Mouse (Mus musculus) neural tube, embryonic 13.5 days (tissue): ENCODE measurements around the gene Coa4. TPM values are rescaled to one million over a fixed set of nuclear protein-coding genes. Genes with fewer than 3 reads are reported as not detected.
A peak's percentile ranks its signal among the peaks of the same experiment; 100 is the strongest.

ENCODE experiments used
- ATAC-seq: fragments of 200-750 bp; cut with Nextera tagmentation; 2 replicates; pipeline ENCODE4 v1.8.0; 2017; ENCODE audit warnings: low read depth, mild to moderate bottlenecking, moderate TSS enrichment, moderate library complexity
- H3K27ac ChIP-seq: fragments of 300-500 bp; sonication (generic); replicated peaks from 2 replicates; pipeline ENCODE4 v1.5.1; 2015; ENCODE audit warnings: moderate library complexity, mild to moderate bottlenecking, inconsistent platforms
- H3K27me3 ChIP-seq: fragments of 300-500 bp; sonication (generic); 2 replicates; pipeline ENCODE4 v1.6.1; 2015; ENCODE audit warnings: mild to moderate bottlenecking, inconsistent platforms
- H3K36me3 ChIP-seq: fragments of 300-500 bp; sonication (generic); 2 replicates; pipeline ENCODE4 v1.6.1; 2015; ENCODE audit warnings: mild to moderate bottlenecking, inconsistent platforms
- H3K4me1 ChIP-seq: fragments of 300-500 bp; sonication (generic); replicated peaks from 2 replicates; pipeline ENCODE4 v1.6.1; 2015; ENCODE audit warnings: inconsistent platforms
- H3K4me2 ChIP-seq: fragments of 300-500 bp; sonication (generic); 2 replicates; pipeline ENCODE4 v1.6.1; 2015; ENCODE audit warnings: inconsistent platforms, mild to moderate bottlenecking, moderate library complexity
- H3K4me3 ChIP-seq: fragments of 300-500 bp; sonication (generic); 2 replicates; pipeline ENCODE4 v1.5.1; 2015; ENCODE audit warnings: mild to moderate bottlenecking, inconsistent platforms
- H3K9ac ChIP-seq: fragments of 300-500 bp; sonication (generic); 2 replicates; pipeline ENCODE4 v1.6.1; 2015; ENCODE audit warnings: moderate library complexity, mild to moderate bottlenecking, inconsistent platforms
- H3K9me3 ChIP-seq: fragments of 300-500 bp; sonication (generic); 2 replicates; pipeline ENCODE4 v1.6.1; 2016; ENCODE audit warnings: inconsistent platforms
- whole genome bisulfite sequencing: fragments of 180-500 bp; shearing (Covaris S2); methylation state at CpG from one replicate; pipeline ENCODE4 v1.1.7; 2015; 5-methylcytosine and 5-hydroxymethylcytosine counted together
- polyA plus RNA-seq: library from polyadenylated mRNA; unstranded; fragments of >200 nt; fragmentation: Nextera tagmentation; extraction: Ambion mirVana; gene quantifications from 2 replicates; pipeline ENCODE4 v1.2.1, GENCODE M21; 2015

Gene Coa4
- polyA plus RNA-seq, 1 experiment from 2014 or later = 18.4 TPM

GRCm38 (mm10) chr7:100572061-100572460 is 35.2 kb downstream of the Coa4 start:
- Histone ChIP-seq H3K4me1 (no peaks in the 10 kb centered on the region), H3K27me3 (no peaks in the 10 kb centered on the region), H3K9me3 (no peaks in the 10 kb centered on the region), H3K4me3 (no peak overlapping the region), H3K9ac (no peak overlapping the region), H3K27ac (no peak overlapping the region), H3K36me3 (peaks cover 10% of the 10 kb centered on the region; the same call in 1 of the 2 replicates), H3K4me2 (no peak overlapping the region)
- ATAC-seq = no peak
- WGBS = 86% methylated on average over 4 of the region's 4 CpGs

GRCm38 (mm10) chr7:100572704-100573103 is 35.8 kb downstream of the Coa4 start:
- no peak for ATAC-seq
- H3K4me1 ChIP-seq = no peaks in the 10 kb centered on the region
- no peak overlapping the region for H3K27ac ChIP-seq
- 79% methylated on average over 4 of the region's 4 CpGs for WGBS
- H3K27me3 ChIP-seq = no peaks in the 10 kb centered on the region
- no peak overlapping the region for H3K4me2 ChIP-seq
- H3K9ac ChIP-seq = no peak overlapping the region
- H3K36me3 ChIP-seq = 0 out of 2 replicates have a peak, but pooled peaks cover 4% of the 10 kb centered on the region
- H3K4me3 ChIP-seq = no peak overlapping the region
- no peaks in the 10 kb centered on the region for H3K9me3 ChIP-seq

- Histone ChIP-seq H3K27me3 (no peaks in the 10 kb centered on the region), H3K4me2 (no peak overlapping the region), H3K9ac (no peak overlapping the region), H3K4me3 (no peak overlapping the region), H3K4me1 (peaks cover 7% of the 10 kb centered on the region), H3K36me3 (no peaks in the 10 kb centered on the region), H3K27ac (no peak overlapping the region), H3K9me3 (no peaks in the 10 kb centered on the region)
- 84% methylated on average over 2 of the region's 2 CpGs for WGBS
- ATAC-seq = no peak
Observed at GRCm38 (mm10) chr7:100578794-100579193, 41.9 kb downstream of the Coa4 start.

GRCm38 (mm10) chr7:100582235-100582634 is 45.4 kb downstream of the Coa4 start:
- H3K4me2 ChIP-seq = peak overlapping the region; percentile 65
- H3K4me3 ChIP-seq = peak overlapping the region; percentile 53
- peak overlapping the region; percentile 94 for H3K27ac ChIP-seq
- peak; percentile 57; the same call in 1 of the 2 replicates for ATAC-seq
- H3K4me1 ChIP-seq = peaks cover 7% of the 10 kb centered on the region
- no peaks in the 10 kb centered on the region for H3K27me3 ChIP-seq
- 40% methylated on average over 7 of the region's 7 CpGs for WGBS
- peak overlapping the region; percentile 82 for H3K9ac ChIP-seq
- no peaks in the 10 kb centered on the region for H3K36me3 ChIP-seq
- H3K9me3 ChIP-seq = no peaks in the 10 kb centered on the region

- H3K27me3 ChIP-seq = no peaks in the 10 kb centered on the region
- H3K4me1 ChIP-seq = peaks cover 7% of the 10 kb centered on the region
- no peaks in the 10 kb centered on the region for H3K36me3 ChIP-seq
- peak overlapping the region; percentile 94 for H3K27ac ChIP-seq
- no peaks in the 10 kb centered on the region for H3K9me3 ChIP-seq
- H3K4me2 ChIP-seq = peak overlapping the region; percentile 65
- H3K9ac ChIP-seq = peak overlapping the region; percentile 82
- under 1% methylated on average over 31 of the region's 31 CpGs for WGBS
- peak; percentile 97 for ATAC-seq
- peak overlapping the region; percentile 53 for H3K4me3 ChIP-seq
Observed at GRCm38 (mm10) chr7:100582727-100583236, 45.9 kb downstream of the Coa4 start.

GRCm38 (mm10) chr7:100589816-100590215 is 52.9 kb downstream of the Coa4 start:
- no peaks in the 10 kb centered on the region for H3K36me3 ChIP-seq
- no peaks in the 10 kb centered on the region for H3K9me3 ChIP-seq
- H3K4me1 ChIP-seq = no peaks in the 10 kb centered on the region
- no peak overlapping the region for H3K4me2 ChIP-seq
- no peak for ATAC-seq
- H3K4me3 ChIP-seq = no peak overlapping the region
- 70% methylated on average over 1 of the region's 1 CpGs for WGBS
- H3K9ac ChIP-seq = no peak overlapping the region
- no peaks in the 10 kb centered on the region for H3K27me3 ChIP-seq
- no peak overlapping the region for H3K27ac ChIP-seq

Other genes with a start within 250 kb of the Coa4 start
- 21.2 and 22.4 TPM in 2 replicates for gene C2cd3, start 164.8 kb upstream of the Coa4 start, polyA plus RNA-seq
- 140 and 142 TPM in 2 replicates for gene Ppme1, start 164.8 kb upstream of the Coa4 start, polyA plus RNA-seq
- gene Ucp3, start 64.1 kb upstream of the Coa4 start, polyA plus RNA-seq = not detected in 2 replicates
- gene Ucp2, start 43.7 kb upstream of the Coa4 start, polyA plus RNA-seq = 71.0 and 76.4 TPM in 2 replicates
- gene Dnajb13, start 22.1 kb upstream of the Coa4 start, polyA plus RNA-seq = 2.5 and 2.6 TPM in 2 replicates
- 245 and 256 TPM in 2 replicates for gene Rab6a, start 70.3 kb downstream of the Coa4 start, polyA plus RNA-seq
- gene Mrpl48, start 71.2 kb downstream of the Coa4 start, polyA plus RNA-seq = 79.0 and 85.6 TPM in 2 replicates
- 25.8 and 26.9 TPM in 2 replicates for gene Plekhb1, start 125.3 kb downstream of the Coa4 start, polyA plus RNA-seq
- 90.4 and 97.8 TPM in 2 replicates for gene Fam168a, start 169.6 kb downstream of the Coa4 start, polyA plus RNA-seq